Mouse (Mus musculus): ENCODE measurements around the gene Kcnk12. TPM values are rescaled to one million over a fixed set of nuclear protein-coding genes. Genes with fewer than 3 reads are reported as not detected.

The Kcnk12 gene
- total RNA-seq, 2 experiments from 2014 or later: 1.1 to 3.6 TPM

DNA sequence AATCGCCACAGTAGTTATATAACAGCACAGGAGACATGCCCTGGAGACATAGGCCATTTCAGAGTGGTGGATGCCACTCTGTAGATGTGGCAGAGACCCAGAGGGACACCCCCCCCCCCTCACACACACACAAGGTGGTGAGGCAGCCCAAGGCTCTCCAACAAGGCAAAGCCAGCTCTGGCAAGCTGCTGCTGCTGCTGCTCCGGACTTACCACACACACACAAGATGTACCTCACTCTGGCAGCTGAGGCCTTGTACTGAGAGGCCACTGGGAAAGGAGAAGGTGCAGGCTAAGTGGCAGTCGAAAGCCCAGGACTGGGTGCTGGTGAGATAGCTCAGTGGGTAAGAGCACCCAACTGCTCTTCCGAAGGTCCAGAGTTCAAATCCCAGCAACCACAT, 10.1 kb downstream of the Kcnk12 start:
- ATAC-seq (ENCODE audit: poor library complexity, severe bottlenecking): no peak

DNA sequence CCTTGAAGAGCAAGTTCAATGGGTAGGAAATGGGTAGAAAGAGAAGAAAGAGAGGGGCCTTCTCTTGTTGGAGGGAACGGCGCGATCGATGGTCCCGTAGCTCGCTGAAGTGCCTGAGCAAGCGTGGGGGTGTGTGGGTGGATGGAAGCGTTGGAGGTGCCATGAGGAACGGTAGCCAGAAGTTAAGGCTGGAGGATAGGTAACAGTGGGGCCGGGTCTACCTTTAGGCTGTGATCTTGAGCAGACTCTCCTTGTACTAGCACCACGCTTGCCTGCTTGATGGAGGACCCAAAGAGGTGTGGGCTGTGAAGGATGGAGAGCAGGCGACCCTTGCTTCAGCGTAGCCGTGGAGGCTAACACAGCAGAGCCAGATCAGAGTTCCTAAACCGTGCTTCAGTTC, 12.1 kb downstream of the Kcnk12 start:
- ATAC-seq (ENCODE audit: poor library complexity, severe bottlenecking): no peak

DNA sequence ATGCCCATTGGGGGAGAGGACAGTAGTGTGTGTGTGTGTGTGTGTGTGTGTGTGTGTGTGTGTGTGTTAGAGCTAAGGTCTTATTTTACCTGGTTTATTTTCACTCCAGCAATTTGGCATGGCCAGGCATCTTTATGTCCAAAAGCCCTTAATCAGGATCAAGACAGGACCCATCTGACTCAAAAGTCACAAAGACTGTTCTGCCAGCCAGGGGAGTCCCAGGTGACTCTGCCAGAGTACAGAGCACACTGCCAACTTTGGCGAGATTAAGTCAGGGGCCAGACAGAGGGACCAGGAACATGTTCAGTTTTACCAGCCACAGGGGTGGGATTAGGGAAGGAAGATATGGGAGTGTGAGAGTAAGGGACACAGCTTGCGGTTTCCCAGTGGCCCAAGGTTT, 12.9 kb downstream of the Kcnk12 start:
- no peak for ATAC-seq (ENCODE audit: poor library complexity, severe bottlenecking)

DNA sequence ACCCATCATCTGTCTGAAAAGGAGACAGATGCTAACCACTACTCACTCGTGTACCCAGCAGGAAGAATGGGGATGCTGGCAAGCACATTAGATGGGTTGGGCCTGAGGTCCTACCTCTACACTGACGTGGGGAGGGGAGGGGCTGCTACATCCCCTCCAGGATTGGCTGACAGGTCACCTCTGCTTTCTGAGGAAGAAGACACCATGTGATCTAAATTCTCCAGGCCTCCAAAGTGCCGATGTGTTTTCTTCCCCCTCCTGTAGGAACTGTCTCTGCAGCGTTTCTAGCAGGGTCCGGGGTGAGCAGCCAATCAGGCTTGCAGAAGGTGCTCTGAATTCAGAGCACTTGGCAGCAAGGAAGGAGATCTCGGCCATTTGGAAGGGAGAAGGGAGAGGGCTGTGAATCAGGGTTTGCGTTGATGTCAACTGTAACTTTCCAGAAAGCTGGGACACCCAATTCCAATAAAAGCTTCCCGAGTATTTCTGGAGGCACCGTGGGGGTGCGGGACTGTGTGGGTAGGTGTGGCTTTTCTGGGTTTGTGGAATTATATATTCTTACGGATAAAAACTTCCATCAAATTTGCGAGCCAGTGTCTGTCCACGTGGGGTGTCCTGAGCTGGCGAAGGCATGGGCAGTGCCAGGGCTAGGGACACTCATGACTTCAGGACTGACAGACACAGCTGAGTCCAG, 13.5 kb downstream of the Kcnk12 start:
- ATAC-seq (ENCODE audit: poor library complexity, severe bottlenecking): no peak

DNA sequence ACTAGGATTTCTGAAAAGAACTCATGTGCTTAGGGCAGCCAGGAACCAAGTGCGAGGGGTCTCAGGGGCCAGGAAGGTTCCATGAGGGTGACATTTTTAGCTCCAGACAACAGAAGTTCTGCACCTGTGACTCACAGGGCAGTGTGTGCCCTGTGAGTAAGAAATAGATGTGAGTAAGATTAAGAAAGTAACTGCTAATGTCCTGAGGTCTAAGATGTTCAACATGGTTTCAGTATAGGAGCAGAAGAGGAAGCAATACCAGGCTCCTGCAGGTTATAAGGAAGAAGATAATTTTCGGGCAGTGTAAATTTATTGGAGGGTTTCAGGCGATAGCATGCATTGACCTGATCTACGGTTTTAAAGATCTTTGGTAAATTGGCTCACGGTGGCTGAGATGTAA, 16.6 kb downstream of the Kcnk12 start:
- peak; percentile 56; the same call in 1 of the 2 replicates for ATAC-seq (ENCODE audit: poor library complexity, severe bottlenecking)

DNA sequence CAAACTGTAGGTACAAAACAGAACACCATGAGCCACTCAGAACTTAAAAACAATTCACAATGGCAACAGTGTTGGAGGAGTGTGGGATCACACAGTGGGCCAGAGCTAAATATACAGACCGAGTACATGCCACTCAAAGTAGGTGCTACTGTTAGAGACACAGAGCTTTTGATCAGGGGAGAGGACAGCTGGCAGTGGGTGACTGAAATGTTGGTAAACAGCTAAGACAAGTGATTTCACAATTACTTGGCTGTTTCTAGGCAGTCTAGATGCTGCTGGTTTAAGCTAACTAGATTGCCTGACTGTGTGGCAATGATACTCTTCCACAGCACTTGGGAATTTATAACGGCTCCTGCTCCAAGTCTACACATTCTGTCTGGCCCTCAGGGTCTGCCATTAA, 17.6 kb downstream of the Kcnk12 start:
- ATAC-seq (ENCODE audit: poor library complexity, severe bottlenecking): no peak

DNA sequence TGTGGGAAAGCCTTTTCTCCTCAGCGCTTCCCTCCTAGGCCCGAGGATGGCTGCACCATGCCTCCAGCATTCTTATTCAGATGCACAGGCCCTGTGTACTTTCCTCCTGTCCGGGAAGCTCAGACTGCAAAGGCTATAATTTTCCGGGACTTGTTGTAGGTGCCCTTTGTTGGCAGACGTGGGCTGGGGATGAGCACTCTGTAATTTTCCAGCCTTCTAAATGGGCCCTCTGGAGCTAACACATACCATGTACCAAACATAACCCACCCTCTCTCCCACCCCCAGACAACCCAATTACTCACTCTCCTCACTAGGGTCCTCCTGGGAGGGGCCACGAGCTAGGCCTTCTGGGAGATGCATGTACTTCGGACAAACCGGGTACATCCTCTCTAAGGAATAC, 22.8 kb downstream of the Kcnk12 start:
- ATAC-seq (ENCODE audit: poor library complexity, severe bottlenecking): no peak

DNA sequence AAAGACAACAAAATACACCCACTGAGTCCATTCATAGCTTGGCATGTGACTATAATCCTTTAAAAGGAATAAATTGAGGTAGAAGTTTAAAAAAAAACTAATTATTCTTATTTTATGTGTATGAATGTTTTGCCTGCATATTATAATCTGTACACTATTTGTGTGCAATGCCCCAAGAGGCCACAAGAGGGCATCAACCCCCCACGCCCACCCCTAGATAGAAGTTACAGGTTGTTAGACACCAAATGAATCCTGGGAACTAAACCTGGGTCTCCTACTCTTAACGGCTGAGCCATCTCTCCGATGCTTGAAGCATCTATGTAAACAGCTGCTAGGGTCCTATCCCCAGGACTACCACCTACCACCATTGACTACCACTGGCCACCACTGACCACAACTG, 24.6 kb downstream of the Kcnk12 start:
- ATAC-seq (ENCODE audit: poor library complexity, severe bottlenecking): peak; percentile 51; the same call in 1 of the 2 replicates

DNA sequence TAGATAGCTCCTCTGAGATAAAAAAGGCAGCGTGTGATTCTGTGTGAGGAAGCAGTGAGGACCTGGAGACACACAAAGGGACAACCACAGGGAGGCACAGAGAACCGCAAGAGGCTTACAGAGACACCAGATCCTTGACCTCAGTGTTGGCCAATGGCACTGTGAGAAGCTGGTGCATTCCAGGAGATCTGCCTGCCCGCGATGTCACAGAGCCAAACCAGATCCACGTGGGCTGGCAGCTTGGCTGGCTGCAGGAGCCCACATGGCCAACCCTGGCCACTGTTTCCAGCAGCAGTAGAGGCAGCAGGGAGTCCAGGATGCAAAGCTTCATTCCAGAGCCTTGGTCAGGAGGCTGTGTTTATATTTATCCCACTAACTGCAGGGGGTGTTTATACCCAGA, 27.0 kb downstream of the Kcnk12 start:
- ATAC-seq (ENCODE audit: poor library complexity, severe bottlenecking): no peak

DNA sequence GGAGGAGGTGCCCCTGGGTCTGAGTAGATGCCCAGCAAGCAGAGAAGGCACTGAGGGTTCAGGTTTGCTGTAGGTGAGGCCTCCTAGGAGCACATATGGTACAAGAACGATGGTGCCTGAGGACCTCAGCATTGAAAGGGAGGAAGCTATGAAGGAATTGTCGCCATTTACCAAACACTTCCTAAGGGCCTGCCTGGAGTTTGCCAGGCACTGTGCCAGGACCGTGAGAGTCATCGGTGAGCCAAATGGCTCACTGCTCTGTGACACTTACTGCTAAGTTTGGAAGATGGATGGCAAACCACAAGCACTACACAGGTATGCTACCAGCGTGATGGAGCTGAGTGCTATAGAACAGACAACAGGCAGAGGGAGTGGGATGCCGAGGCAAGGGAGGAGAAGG, 30.9 kb downstream of the Kcnk12 start:
- ATAC-seq (ENCODE audit: poor library complexity, severe bottlenecking): no peak

DNA sequence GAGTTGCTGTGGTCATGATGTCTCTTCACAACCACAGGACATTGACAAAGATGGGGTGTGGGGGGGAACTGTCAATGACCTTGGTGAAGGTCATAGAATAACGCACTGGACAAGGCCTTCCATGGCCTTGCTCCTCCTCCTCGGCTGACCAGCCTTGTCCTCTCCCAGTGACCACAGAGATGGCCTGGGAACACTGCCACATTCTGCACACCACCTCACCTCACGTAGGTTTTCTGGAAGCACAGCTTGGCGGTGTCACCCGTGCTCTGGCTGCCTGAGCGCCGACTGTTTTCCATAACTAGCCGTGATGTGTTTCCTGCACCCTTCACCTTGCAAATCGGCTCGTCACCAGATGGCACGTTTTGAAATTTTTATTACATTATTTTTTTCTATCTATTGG, 32.8 kb downstream of the Kcnk12 start:
- no peak for ATAC-seq (ENCODE audit: poor library complexity, severe bottlenecking)

DNA sequence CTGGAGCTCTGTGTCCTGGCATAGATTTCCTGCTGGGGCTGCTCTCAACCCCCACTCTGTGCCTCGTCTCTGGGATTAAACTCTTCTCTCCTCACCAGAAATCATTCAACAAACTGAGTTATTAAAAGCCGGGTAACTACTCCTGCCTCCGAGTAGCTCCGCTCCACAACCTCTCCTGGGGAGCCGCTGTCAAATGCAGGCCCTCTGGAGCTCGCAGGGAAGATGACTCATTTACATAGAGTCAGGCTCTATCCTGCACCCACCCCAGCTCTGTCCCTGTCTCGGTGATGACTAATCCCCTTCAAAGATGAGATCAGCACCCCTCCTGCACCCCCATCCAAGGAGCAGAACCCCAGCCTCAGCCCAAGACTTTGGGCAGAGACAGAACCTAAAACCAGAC, 34.6 kb downstream of the Kcnk12 start:
- ATAC-seq (ENCODE audit: poor library complexity, severe bottlenecking): no peak

DNA sequence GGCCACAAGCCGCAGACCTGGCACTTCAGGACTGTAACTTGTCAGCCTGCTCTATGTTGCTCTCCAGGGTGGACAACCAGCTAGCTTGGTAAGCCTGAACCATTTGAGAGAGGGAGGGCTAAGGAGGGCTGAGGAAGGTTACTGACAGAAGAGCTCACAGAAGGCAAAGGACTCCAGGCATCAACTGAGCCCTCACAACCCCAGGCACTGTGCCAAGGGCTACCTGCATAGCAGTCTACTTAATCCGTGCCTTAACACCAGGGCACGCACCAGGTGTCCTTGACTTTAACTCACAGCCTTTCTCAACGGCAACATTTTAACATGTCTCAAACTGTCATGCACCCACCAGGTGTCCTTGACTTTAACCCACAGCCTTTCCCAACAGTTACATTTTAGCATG, 37.5 kb downstream of the Kcnk12 start:
- ATAC-seq (ENCODE audit: poor library complexity, severe bottlenecking): no peak

DNA sequence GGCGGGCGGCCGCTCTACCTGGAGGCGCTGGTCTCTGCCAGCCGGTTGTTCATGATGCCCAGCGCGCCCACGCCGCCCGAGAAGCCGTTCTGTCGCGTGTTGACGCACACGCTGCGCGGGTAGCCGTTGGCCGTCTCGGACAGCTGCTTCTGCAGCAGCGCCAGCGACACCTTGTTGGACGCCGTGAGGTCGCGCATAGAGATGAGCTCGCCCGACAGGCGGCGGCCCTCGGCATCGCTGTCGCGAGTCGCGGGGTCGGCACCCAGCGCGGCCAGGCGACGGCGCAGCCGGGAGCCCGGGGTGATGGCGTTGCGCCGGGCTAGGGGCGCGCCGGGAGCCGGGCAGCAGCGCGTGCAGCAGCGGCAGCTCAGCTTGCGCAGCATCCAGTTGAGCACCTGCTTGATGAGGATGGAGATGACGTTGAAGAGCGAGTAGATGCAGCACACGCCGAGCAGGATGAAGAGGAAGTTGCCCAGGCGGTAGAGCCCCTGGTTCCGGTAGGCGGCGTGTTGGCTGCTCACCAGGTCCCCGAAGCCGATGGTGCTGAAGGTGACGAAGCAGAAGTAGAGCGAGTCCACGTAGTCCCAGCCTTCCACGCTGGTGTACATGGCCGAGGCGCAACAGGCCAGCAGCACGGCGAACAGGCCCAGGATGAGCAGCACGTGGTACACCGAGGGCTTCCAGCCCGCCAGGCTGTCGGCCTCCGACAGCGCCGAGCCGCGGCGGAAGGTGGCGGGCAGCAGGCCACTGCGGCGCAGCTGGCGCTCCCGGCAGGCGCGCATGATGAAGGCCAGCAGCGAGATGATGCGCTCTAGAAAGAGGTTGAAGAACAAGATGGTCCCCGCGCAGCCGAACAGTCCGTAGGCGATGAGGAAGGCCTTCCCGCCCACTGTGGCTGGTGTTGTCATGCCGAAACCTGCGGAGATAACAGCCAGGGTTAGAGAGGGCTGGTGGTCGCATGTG, 51.6 kb downstream of the Kcnk12 start:
- peak; percentile 71 for ATAC-seq (ENCODE audit: poor library complexity, severe bottlenecking)

DNA sequence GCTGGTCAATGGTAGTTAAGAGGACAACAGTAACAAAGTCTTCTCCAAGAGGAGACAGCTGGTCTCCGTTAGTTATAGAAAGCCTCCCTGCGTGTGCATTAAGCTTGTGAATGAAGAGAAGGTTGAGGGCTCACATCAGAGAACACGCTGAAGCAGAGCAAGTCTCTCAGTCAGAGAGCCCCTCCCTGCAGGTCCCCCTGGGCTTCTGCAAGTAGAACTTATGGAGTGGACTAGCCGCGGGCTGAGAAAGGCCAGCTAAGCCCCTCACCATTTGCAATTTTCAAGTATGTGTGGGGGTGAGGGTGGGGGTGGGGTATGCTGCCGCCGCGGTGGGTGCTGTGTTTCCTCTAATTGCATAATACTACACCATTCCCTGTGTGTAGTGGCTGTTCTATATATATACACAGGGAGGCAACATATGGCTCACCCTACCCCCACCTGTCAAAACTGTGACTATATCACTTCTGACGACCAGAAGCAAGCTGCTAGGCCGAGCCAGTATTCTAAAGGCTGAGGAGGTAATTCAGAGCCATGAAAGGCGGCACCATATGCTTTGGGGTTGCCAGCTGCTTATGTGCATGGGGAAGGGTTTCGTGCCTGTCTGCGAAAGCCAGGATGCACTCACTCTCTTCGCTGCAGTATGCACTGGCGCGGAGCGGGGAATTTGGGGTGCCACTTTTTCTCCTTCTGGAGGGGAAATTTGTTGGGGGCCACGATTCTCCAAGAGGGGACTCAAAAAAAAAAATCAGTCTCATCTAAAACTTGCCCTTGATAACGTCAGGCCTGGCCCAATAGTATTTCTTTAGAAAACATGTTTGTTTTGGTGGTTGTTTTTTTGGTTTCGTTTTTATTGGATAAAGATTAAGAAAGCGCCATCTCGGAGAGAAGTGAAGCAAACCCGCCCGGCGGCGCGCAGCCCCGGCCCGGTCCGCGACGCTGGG, 52.5 kb downstream of the Kcnk12 start:
- ATAC-seq (ENCODE audit: poor library complexity, severe bottlenecking): no peak

DNA sequence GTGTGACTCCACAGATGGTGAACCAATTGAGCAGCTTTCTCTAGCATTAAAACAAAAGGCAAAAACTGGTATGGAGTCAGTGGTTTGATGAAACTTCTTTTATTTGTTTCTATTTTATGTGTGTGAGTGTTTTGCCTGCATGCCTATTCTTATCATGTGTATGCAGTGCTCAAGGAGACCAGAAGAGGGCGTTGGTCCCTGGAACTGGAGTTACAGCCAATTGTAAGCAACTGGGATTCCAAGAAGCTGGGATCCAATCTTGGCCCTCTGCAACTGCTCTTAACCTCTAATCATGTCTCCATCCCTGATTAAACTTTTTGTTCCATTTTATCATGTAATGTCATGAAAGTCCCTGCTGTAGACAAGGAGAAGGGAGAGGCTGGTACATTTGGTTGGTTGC, 58.0 kb downstream of the Kcnk12 start:
- no peak for ATAC-seq (ENCODE audit: poor library complexity, severe bottlenecking)

DNA sequence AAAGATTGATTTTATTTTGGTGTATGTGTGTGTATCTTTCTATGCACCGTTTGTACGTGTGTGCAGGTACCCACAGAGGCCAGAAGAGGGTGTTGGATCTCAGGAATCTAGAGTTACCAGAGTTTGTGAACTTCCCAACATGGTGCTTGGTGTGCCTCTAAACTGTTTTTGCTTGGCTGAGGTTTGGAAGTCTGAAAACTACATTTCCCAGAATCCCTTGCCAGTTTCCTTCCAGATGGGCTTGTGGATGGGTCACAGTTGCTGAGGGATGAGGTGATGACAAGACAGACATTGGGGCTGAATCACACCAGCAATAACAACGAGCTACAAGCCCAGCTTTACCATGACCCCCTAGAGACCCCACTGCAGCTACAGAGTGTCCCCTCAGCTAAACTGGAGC, 60.6 kb downstream of the Kcnk12 start:
- no peak for ATAC-seq (ENCODE audit: poor library complexity, severe bottlenecking)

DNA sequence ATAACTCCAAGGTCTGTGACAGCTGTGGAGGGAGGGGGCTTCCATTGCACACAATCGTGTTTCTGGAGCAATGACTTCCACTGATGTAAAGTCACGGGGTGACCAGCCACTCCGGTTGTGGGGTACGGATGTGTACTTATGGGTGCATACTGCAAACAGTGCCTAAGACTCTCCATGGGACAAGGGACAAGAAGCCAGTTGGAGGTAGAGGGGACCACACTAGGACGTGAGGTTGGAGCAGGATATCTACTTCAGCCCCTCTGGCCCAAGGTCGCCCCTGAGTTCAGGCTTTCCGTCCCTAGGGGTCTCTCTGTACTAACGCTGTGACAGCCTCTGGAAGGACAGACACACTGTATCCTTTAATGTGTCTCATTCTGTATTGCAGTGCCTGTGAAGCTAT, 63.3 kb downstream of the Kcnk12 start:
- no peak for ATAC-seq (ENCODE audit: poor library complexity, severe bottlenecking)

DNA sequence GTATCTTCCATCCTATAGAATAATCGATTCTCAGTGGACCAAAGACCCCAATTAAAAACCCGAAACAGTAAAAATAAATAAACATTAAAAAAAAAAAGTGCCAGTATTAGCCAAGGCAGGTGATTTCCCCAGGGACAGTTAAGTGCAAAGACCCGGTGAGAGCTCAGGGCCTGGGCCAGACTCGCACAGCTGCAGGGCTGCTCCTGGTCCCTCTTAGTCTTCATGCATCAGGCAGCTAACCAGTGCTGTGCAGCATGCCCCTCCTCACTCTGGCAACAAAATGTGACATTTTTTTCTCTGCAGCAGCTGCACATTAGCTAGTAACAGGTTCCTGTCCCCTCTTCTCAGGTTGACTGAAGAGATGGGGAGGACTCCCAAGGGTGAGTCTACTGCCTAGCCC, 65.8 kb downstream of the Kcnk12 start:
- no peak for ATAC-seq (ENCODE audit: poor library complexity, severe bottlenecking)

DNA sequence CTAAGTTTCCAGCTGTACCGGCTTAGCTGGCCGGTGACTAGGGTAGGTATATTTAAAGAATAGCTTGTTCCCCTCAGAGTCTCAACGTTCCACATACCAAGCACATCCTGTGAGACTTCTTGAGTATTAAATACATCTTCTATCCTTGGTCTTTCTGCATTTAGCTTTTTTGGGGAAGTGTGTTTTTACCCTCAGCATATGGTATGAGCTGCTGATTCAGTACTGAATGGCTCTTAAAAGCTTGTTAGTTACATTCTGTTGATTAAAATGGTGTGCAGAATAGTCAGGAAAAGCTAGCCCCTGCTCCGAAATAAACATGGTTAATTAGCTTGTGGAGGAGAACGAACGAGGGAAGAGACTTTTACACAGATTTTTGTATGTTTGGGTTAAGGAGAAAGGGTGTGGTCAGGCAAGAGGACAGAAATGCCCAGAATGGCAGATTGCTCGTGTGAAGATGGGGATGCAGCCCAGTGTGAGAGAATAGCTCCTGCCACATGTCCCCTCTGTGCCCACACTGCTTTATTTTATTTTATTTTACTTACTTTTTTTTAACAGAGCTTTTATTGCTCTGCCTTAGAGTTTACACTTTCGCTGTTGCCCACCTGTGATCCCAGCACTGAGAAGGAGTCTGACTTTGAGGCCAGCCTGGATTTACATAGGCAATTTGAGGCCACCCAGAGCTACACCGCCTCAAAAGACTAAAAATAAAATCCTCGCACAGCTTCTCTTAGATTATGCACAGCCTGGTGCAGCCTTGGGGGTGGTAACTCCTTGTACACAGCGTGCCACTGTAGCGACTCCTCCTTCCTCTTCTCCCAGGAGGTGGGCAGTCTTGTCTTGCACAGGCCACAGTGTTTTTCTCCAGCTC, 71.1 kb downstream of the Kcnk12 start:
- no peak for ATAC-seq (ENCODE audit: poor library complexity, severe bottlenecking)

All from megakaryocyte, adult 5-6 weeks (primary cell).